In genomic region chr2:32633660-32634059, GRCm38 (mm10) we compare ENCODE assay signal across 9 mouse cellular contexts. TPM values are rescaled to one million over a fixed set of nuclear protein-coding genes. Genes with fewer than 3 reads are reported as not detected.
DNase-seq lines count a peak whose midpoint lies in the region; ATAC-seq lines count a peak whose summit lies in the region.
"Had no signal": no experiment of that assay in that cellular context is flagged by ENCODE, and none has a peak within 500 bp of the region (broad histone marks: within the 10 kb centered on the region; RNA-seq: fewer than 3 reads in every experiment).

No protein-coding gene starts in this region.

- H3K4me2 ChIP-seq in embryonic facial prominence, embryonic 13.5 days: no peak overlapping the region
- no peak overlapping the region for H3K4me2 ChIP-seq in lung, embryonic 16.5 days (ENCODE audit: low read depth, low read length)
- H3K4me2 ChIP-seq: midbrain, embryonic 12.5 days had no signal

- no peaks in the 10 kb centered on the region for H3K27me3 ChIP-seq in embryonic facial prominence, embryonic 13.5 days
- H3K27me3 ChIP-seq in lung, embryonic 16.5 days (ENCODE audit: control insufficient read depth, insufficient read depth, low read depth, low read length): no peaks in the 10 kb centered on the region
- H3K27me3 ChIP-seq: midbrain, embryonic 12.5 days had no signal

- DNase-seq in heart, adult 11 months: peak; percentile 98
- DNase-seq in heart, postnatal 25 days (ENCODE audit: low spot score): no peak
- DNase-seq in kidney, adult 11 months: peak; percentile 59
- no peak for DNase-seq in layer of hippocampus, adult 9-10 months (ENCODE audit: low spot score)
- no peak for DNase-seq in left cerebral cortex, adult 8-10 months (ENCODE audit: low spot score in 2 of 2)

- no peak overlapping the region for H3K9ac ChIP-seq in embryonic facial prominence, embryonic 13.5 days
- no peak overlapping the region for H3K9ac ChIP-seq in lung, embryonic 16.5 days (ENCODE audit: low read length)
- H3K9ac ChIP-seq: midbrain, embryonic 12.5 days had no signal

- no peaks in the 10 kb centered on the region for H3K36me3 ChIP-seq in embryonic facial prominence, embryonic 13.5 days
- no peaks in the 10 kb centered on the region for H3K36me3 ChIP-seq in lung, embryonic 16.5 days (ENCODE audit: control insufficient read depth, insufficient read depth, low read length)

- ATAC-seq in embryonic facial prominence, embryonic 13.5 days (ENCODE audit: insufficient number of reproducible peaks, insufficient read depth, low FRiP score, low TSS enrichment, low read depth): no peak
- ATAC-seq in lung, embryonic 16.5 days (ENCODE audit: low read depth): no peak
- no peak for ATAC-seq in erythroid progenitor cell, adult 5-6 weeks (replicated peaks; ENCODE audit: low FRiP score, poor library complexity, severe bottlenecking)

- intact Hi-C loops in heart, postnatal 25 days (cut with DNase I): loop anchor here (2.0 to 10.0 kb wide), 2 partner anchors 13 to 211 kb away; partner anchors contain the start of genes Eng and Stxbp1

- peak overlapping the region; percentile 29 for H3K27ac ChIP-seq in embryonic facial prominence, embryonic 13.5 days
- peak overlapping the region; percentile 49; the same call in 1 of the 2 replicates for H3K27ac ChIP-seq in lung, embryonic 16.5 days (ENCODE audit: low read length)
- H3K27ac ChIP-seq: midbrain, embryonic 12.5 days had no signal

- H3K4me3 ChIP-seq in embryonic facial prominence, embryonic 13.5 days: no peak overlapping the region
- H3K4me3 ChIP-seq in lung, embryonic 16.5 days (ENCODE audit: low read length): no peak overlapping the region
- H3K4me3 ChIP-seq: midbrain, embryonic 12.5 days had no signal

- H3K4me1 ChIP-seq in embryonic facial prominence, embryonic 13.5 days: peaks cover 32% of the 10 kb centered on the region
- H3K4me1 ChIP-seq in lung, embryonic 16.5 days (replicated peaks; ENCODE audit: control insufficient read depth, insufficient read depth, low read length): peaks cover 19% of the 10 kb centered on the region

- WGBS in embryonic facial prominence, embryonic 13.5 days: 62% methylated on average over 5 of the region's 5 CpGs
- 45% methylated on average over 5 of the region's 5 CpGs for WGBS in lung, embryonic 16.5 days

- H3K9me3 ChIP-seq in embryonic facial prominence, embryonic 13.5 days: no peaks in the 10 kb centered on the region
- no peaks in the 10 kb centered on the region for H3K9me3 ChIP-seq in lung, embryonic 16.5 days (ENCODE audit: control insufficient read depth, low read length)
- H3K9me3 ChIP-seq: midbrain, embryonic 12.5 days had no signal

RNA-seq across cellular contexts. Expression of gene Ak1, which starts 12.1 kb away (rescaled TPM):
- 100 to 1,000 TPM; 733 to 743 TPM for total RNA-seq in heart, postnatal 25 days (2021)
- polyA plus RNA-seq in embryonic facial prominence, embryonic 13.5 days (2015; fragmentation: Nextera tagmentation; extraction: Ambion mirVana): 20.7 and 27.3 TPM in 2 replicates
- 67.2 and 76.7 TPM in 2 replicates for polyA plus RNA-seq in lung, embryonic 16.5 days (2015; fragmentation: Nextera tagmentation; extraction: Ambion mirVana)
- 0.84 TPM in 1 of 2 replicates, not detected in the other for total RNA-seq in erythroid progenitor cell, adult 5-6 weeks (2015; ENCODE audit: low replicate concordance)
- not detected in 2 replicates for total RNA-seq in erythroid progenitor cell, adult 5-6 weeks (2017; ENCODE audit: low replicate concordance)
- total RNA-seq in left cerebral cortex, adult 8-10 months (2022): 100 to 1,000 TPM; 143 to 158 (median 151) TPM

RNA-seq across cellular contexts. Expression of gene Eng, which starts 12.7 kb away (rescaled TPM):
- total RNA-seq in heart, postnatal 25 days (2021): 100 to 1,000 TPM; 126 to 140 TPM
- polyA plus RNA-seq in embryonic facial prominence, embryonic 13.5 days (2015; fragmentation: Nextera tagmentation; extraction: Ambion mirVana): 49.1 and 50.2 TPM in 2 replicates
- polyA plus RNA-seq in lung, embryonic 16.5 days (2015; fragmentation: Nextera tagmentation; extraction: Ambion mirVana): 108 and 120 TPM in 2 replicates
- total RNA-seq in erythroid progenitor cell, adult 5-6 weeks (2015; ENCODE audit: low replicate concordance): 5.4 and 15.5 TPM in 2 replicates
- 0.64 and 1.4 TPM in 2 replicates for total RNA-seq in erythroid progenitor cell, adult 5-6 weeks (2017; ENCODE audit: low replicate concordance)
- 10 to 100 TPM; 19.5 to 22.0 (median 21.4) TPM for total RNA-seq in left cerebral cortex, adult 8-10 months (2022)

RNA-seq across cellular contexts. Expression of gene St6galnac6, which starts 34.2 kb away (rescaled TPM):
- 100 to 1,000 TPM; 104 to 110 TPM for total RNA-seq in heart, postnatal 25 days (2021)
- polyA plus RNA-seq in embryonic facial prominence, embryonic 13.5 days (2015; fragmentation: Nextera tagmentation; extraction: Ambion mirVana): 29.9 and 35.1 TPM in 2 replicates
- 25.4 and 26.3 TPM in 2 replicates for polyA plus RNA-seq in lung, embryonic 16.5 days (2015; fragmentation: Nextera tagmentation; extraction: Ambion mirVana)
- not detected in 2 replicates for total RNA-seq in erythroid progenitor cell, adult 5-6 weeks (2015; ENCODE audit: low replicate concordance)
- 0.64 and 3.9 TPM in 2 replicates for total RNA-seq in erythroid progenitor cell, adult 5-6 weeks (2017; ENCODE audit: low replicate concordance)
- total RNA-seq in left cerebral cortex, adult 8-10 months (2022): 100 to 1,000 TPM; 110 to 142 (median 119) TPM

RNA-seq across cellular contexts. Expression of gene St6galnac4, which starts 46.8 kb away (rescaled TPM):
- 10 to 100 TPM; 17.7 to 21.4 TPM for total RNA-seq in heart, postnatal 25 days (2021)
- 33.1 and 34.7 TPM in 2 replicates for polyA plus RNA-seq in embryonic facial prominence, embryonic 13.5 days (2015; fragmentation: Nextera tagmentation; extraction: Ambion mirVana)
- 26.0 and 28.1 TPM in 2 replicates for polyA plus RNA-seq in lung, embryonic 16.5 days (2015; fragmentation: Nextera tagmentation; extraction: Ambion mirVana)
- 2.9 and 3.8 TPM in 2 replicates for total RNA-seq in erythroid progenitor cell, adult 5-6 weeks (2015; ENCODE audit: low replicate concordance)
- 2.3 and 2.4 TPM in 2 replicates for total RNA-seq in erythroid progenitor cell, adult 5-6 weeks (2017; ENCODE audit: low replicate concordance)
- total RNA-seq in left cerebral cortex, adult 8-10 months (2022): 10 to 100 TPM; 33.9 to 36.5 (median 34.8) TPM

RNA-seq across cellular contexts. Expression of gene 9430097D07Rik, which starts 58.2 kb away (rescaled TPM):
- total RNA-seq in heart, postnatal 25 days (2021): not detected
- polyA plus RNA-seq in embryonic facial prominence, embryonic 13.5 days (2015; fragmentation: Nextera tagmentation; extraction: Ambion mirVana): 0.18 TPM in 1 of 2 replicates, not detected in the other
- not detected in 2 replicates for polyA plus RNA-seq in lung, embryonic 16.5 days (2015; fragmentation: Nextera tagmentation; extraction: Ambion mirVana)
- not detected in 2 replicates for total RNA-seq in erythroid progenitor cell, adult 5-6 weeks (2015; ENCODE audit: low replicate concordance)
- 0.90 TPM in 1 of 2 replicates, not detected in the other for total RNA-seq in erythroid progenitor cell, adult 5-6 weeks (2017; ENCODE audit: low replicate concordance)
- total RNA-seq in left cerebral cortex, adult 8-10 months (2022): 1 to 10 TPM in 2 of 4 experiments, under 1 TPM in 2; 0.84 to 2.4 (median 1.1) TPM

Comparison
In these comparisons a context has a peak if more than half of its experiments do, and no peak if none do; other contexts are left out.
1. DNase-seq: peak in heart, adult 11 months (single experiment) and kidney, adult 11 months (single experiment); none in heart, postnatal 25 days (single experiment), layer of hippocampus, adult 9-10 months (single experiment) and left cerebral cortex, adult 8-10 months (0 of 2).
2. RNA of gene Ak1, which starts 12.1 kb away (total RNA-seq): 733 to 743 TPM in heart, postnatal 25 days and 143 to 158 TPM in left cerebral cortex, adult 8-10 months; 0.84 TPM in erythroid progenitor cell, adult 5-6 weeks; every median in the first group is over 10 times any median in the second.
3. RNA of gene Eng, which starts 12.7 kb away (total RNA-seq): 126 to 140 TPM in heart, postnatal 25 days; 19.5 to 22.0 TPM in left cerebral cortex, adult 8-10 months and 0.64 to 15.5 TPM in erythroid progenitor cell, adult 5-6 weeks; every median in the first group is over 4 times any median in the second.
4. RNA of gene St6galnac6, which starts 34.2 kb away (total RNA-seq): 110 to 142 TPM in left cerebral cortex, adult 8-10 months and 104 to 110 TPM in heart, postnatal 25 days; 0.64 to 3.9 TPM in erythroid progenitor cell, adult 5-6 weeks; every median in the first group is over 10 times any median in the second.